Mouse (Mus musculus) heart, adult 8-10 months (tissue): ENCODE measurements around the gene Csnk1g2. TPM values are rescaled to one million over a fixed set of nuclear protein-coding genes. Genes with fewer than 3 reads are reported as not detected.

Experiments used
- DNase-seq: peaks from one replicate; pipeline ENCODE4 v3.0.0; 2022; ENCODE audit warnings: low spot score
- microRNA-seq: library from miRNA; unstranded; fragments of <30 nt; microRNA quantifications from one replicate; pipeline ENCODE4 v1.2.0, GENCODE M21; 2022
- total RNA-seq, 4 experiments: library from RNA; stranded (reverse); gene quantifications; 2 replicates each; pipeline ENCODE4 v1.2.4; 2022

Csnk1g2 gene
- total RNA-seq, 4 experiments from 2014 or later: 119 to 132 (median 122) TPM

DNA sequence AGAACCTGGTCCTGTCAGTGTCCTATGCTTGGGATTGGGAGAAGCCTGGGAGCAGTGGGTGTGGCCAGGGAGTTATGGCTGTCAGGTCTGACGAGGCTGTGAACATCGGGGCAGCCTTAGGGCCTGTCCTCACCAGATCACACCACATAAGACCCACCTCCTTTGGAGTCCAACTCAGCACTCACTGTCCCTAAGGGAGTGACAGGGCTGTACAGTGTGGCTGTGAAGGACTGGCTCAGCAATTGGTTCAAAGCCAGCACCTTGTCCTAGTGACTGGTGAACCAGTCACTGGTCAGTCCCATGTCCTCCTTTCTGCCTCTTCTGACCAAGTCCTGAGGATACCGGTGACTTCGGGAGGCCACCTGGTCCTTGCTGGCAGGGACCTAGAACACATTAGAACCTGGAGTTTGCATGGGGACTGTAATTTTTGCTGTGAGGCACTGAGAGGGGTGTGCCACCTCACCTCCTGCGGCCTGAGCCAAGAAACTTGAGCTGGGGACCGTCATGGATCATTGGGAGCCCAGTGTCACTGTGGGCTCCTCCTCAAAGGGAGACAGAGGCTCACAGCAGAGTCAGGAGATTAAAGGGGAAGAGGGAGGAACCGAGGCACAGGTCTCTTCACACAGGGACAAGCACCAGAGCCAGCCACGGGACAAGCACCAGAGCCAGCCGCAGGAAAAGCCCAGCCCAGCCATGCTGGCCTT is 57.1 kb downstream of the Csnk1g2 start:
- DNase-seq: no peak

DNA sequence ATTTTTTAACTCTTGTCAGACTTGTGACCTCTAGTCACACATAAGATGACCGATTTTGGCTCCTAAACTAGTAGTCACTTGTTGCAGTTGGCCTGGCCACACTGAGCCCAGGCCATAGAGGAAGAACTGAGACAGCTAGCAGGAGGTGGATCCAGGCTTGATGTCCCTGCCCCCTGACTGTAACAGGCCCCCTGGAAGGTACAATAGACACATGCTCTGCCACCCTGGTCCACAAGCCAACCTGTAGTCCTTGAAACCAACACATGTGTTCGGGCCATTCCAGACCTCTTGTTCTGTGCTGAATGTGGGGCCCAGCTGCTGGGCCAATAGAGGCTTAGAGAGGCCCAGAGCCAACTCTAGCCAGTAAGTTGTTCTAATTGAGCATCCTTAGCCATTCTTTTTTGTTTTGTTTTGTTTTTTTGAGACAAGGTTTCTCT is 57.6 kb downstream of the Csnk1g2 start:
- DNase-seq: no peak

- DNase-seq: no peak
Observed at GRCm38 (mm10) chr10:80682003-80682402, 59.4 kb downstream of the Csnk1g2 start.

DNA sequence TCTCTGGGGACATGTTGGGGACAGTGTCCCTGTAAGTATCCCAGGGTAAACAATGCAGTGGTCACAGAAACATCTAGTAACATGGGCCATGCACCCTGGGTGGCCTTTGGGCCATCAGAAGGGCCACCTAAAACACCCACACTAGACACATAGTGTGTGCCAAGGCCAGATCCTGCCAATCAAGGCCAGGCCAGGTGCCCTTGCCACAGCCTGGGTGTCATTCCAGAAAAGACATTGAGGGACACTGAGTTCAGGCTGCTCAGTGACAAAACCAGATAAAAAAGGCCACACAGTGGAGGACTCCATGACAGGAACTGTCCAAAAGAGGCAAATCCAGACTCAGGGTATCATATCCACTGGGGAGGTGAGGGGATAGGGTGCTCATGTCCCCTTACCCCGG is 61.0 kb downstream of the Csnk1g2 start:
- no peak for DNase-seq

DNA sequence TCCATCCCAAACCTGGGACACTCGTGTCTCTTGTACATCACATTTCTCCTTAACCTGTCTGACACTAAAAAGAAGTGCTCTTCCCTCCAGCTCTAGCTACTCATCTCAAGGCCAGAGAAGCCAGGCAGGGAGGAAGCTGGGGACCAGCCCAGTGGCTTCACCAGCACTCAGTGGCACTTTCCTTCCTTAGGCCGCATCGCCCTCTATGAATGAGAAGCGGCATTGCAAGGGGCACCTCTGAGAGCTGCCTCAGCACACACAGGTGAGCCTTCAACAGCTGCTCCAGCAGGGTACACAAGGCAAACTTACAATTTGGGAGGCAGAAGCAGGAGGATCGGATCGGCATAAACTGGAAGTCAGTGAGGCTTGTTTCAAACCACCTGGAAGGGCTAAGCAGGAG is 61.6 kb downstream of the Csnk1g2 start:
- no peak for DNase-seq

- DNase-seq: no peak
Observed at GRCm38 (mm10) chr10:80684984-80685383, 62.3 kb downstream of the Csnk1g2 start.

GRCm38 (mm10) chr10:80686617-80687016 is 64.0 kb downstream of the Csnk1g2 start:
- no peak for DNase-seq

DNA sequence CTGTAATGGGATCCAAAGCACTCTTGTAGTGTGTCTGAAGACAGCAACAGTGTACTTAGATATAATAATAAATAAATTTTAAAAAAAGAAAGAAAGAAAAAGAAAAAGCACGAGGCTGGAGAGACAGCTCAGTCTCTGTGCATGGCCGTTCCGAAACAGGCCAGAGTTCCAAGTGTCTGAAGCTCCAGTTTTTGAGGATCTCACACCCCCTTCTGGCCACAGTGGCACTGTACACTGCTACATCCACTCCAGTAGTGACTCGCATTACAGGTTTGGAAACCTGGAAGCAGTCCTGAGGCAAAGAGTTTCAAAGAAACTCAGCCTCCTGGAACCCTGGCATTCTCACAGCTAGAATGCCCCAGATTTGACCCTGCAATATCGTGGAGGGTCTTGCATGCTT is 65.2 kb downstream of the Csnk1g2 start:
- peak; percentile 77 for DNase-seq

Small RNA genes lying within 50 kb of the gene (microRNA-seq; reads per million reads assigned to microRNA genes)
- gene Mir6912: 1.1 reads per million

Other genes with a start within 250 kb of the Csnk1g2 start
- 1 to 10 TPM; 5.9 to 9.8 (median 8.3) TPM for gene Mex3d, start 235.2 kb upstream of the Csnk1g2 start, total RNA-seq
- 100 to 1,000 TPM in 1 of 4 experiments, 10 to 100 TPM in 3; 92.9 to 107 (median 97.0) TPM for gene Mbd3, start 223.3 kb upstream of the Csnk1g2 start, total RNA-seq
- gene Uqcr11, start 216.0 kb upstream of the Csnk1g2 start, total RNA-seq: 1,000 to 10,000 TPM; 1,795 to 2,190 (median 1,939) TPM
- gene Tcf3, start 189.2 kb upstream of the Csnk1g2 start, total RNA-seq: 10 to 100 TPM; 15.8 to 18.0 (median 17.6) TPM
- gene Onecut3, start 128.0 kb upstream of the Csnk1g2 start, total RNA-seq: under 1 TPM in 1 of 4 experiments, not detected in 3; 0.09 TPM
- gene Atp8b3, start 83.7 kb upstream of the Csnk1g2 start, total RNA-seq: not detected
- gene Rexo1, start 61.3 kb upstream of the Csnk1g2 start, total RNA-seq: 10 to 100 TPM; 10.7 to 15.0 (median 12.2) TPM
- 1 to 10 TPM; 3.5 to 5.0 (median 4.7) TPM for gene Klf16, start 45.5 kb upstream of the Csnk1g2 start, total RNA-seq
- gene Abhd17a, start 32.5 kb upstream of the Csnk1g2 start, total RNA-seq: 10 to 100 TPM; 44.7 to 48.1 (median 46.9) TPM
- gene Scamp4, start 20.0 kb upstream of the Csnk1g2 start, total RNA-seq: 10 to 100 TPM; 20.0 to 25.2 (median 21.9) TPM
- under 1 TPM; 0.44 to 0.81 (median 0.73) TPM for gene Adat3, start 20.0 kb upstream of the Csnk1g2 start, total RNA-seq
- gene Gm49322, start 16.8 kb upstream of the Csnk1g2 start, total RNA-seq: under 1 TPM; 0.17 to 0.57 (median 0.30) TPM
- 10 to 100 TPM; 44.0 to 52.5 (median 48.5) TPM for gene Btbd2, start 34.2 kb downstream of the Csnk1g2 start, total RNA-seq
- gene Mknk2, start 55.3 kb downstream of the Csnk1g2 start, total RNA-seq: 100 to 1,000 TPM; 197 to 243 (median 216) TPM
- 1 to 10 TPM; 3.8 to 6.0 (median 5.4) TPM for gene Mob3a, start 79.1 kb downstream of the Csnk1g2 start, total RNA-seq
- 1 to 10 TPM; 2.2 to 5.3 (median 3.6) TPM for gene Izumo4, start 79.3 kb downstream of the Csnk1g2 start, total RNA-seq
- 10 to 100 TPM; 41.2 to 44.5 (median 43.4) TPM for gene Ap3d1, start 119.4 kb downstream of the Csnk1g2 start, total RNA-seq
- gene Dot1l, start 132.4 kb downstream of the Csnk1g2 start, total RNA-seq: 10 to 100 TPM; 13.3 to 24.1 (median 19.8) TPM
- 10 to 100 TPM; 25.0 to 33.0 (median 31.5) TPM for gene Sf3a2, start 175.4 kb downstream of the Csnk1g2 start, total RNA-seq
- 10 to 100 TPM; 29.8 to 37.4 (median 32.7) TPM for gene Plekhj1, start 175.8 kb downstream of the Csnk1g2 start, total RNA-seq
- under 1 TPM; 0.14 to 0.50 (median 0.20) TPM for gene Amh, start 182.4 kb downstream of the Csnk1g2 start, total RNA-seq
- gene Jsrp1, start 190.7 kb downstream of the Csnk1g2 start, total RNA-seq: 1 to 10 TPM in 1 of 4 experiments, under 1 TPM in 3; 0.47 to 1.6 (median 0.75) TPM
- 1,000 to 10,000 TPM in 2 of 4 experiments, 100 to 1,000 TPM in 2; 848 to 1,083 (median 963) TPM for gene Oaz1, start 203.8 kb downstream of the Csnk1g2 start, total RNA-seq
- gene Lingo3, start 221.2 kb downstream of the Csnk1g2 start, total RNA-seq: 10 to 100 TPM in 3 of 4 experiments, 1 to 10 TPM in 1; 7.8 to 14.0 (median 12.6) TPM
- gene Lsm7, start 232.4 kb downstream of the Csnk1g2 start, total RNA-seq: 10 to 100 TPM; 23.3 to 32.5 (median 25.0) TPM
- 10 to 100 TPM; 11.1 to 15.9 (median 14.4) TPM for gene Sppl2b, start 232.4 kb downstream of the Csnk1g2 start, total RNA-seq
- not detected for gene Tmprss9, start 249.0 kb downstream of the Csnk1g2 start, total RNA-seq